Mouse (Mus musculus): ENCODE results near the gene Olfr1412.

Gene Olfr1412

DNA sequence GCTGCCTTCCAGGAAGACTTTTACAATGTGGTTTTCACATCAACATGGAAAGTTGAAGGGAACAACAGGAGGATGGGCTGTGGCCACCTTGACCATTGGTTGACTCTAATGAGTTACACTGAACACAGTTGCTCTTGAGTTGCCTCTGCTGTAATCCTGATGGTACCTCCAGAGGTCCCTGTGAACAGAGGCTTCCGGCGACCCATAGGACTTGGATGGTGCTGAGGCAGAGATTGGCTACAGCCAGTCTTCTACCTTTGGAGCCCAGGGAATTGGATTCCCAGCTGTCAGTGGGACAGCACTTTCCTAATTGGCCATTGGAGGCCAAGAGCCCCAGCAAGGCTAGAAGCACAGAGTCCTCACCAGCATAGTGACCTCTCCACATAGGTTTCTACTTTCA, at the start of gene Olfr1412:
Olfr1412 (plus strand) TSS at position 301 of the 400 bp plus-strand sequence.
- no peak for DNase-seq (ENCODE audit: low spot score)

DNA sequence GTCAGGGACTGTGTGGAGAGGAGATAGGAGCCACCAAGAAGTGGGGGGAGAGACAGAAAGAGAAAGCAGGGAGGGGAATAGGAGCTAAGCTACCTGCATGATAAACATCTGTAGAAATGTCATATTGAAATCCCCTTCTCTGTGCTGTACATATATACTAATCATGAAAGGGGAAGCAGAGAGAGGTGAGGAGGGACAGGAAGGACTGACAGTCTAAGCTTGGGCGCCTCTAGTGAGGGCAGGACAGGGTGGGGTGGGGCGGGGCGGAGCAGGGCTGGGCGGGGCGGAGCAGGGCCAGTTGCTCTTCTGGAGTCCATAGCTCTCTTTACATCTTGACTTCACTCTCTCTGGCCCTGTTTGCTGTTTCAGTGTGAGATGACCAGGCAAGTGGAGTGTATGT, 48.6 kb upstream of the Olfr1412 start:
- no peak for DNase-seq (ENCODE audit: low spot score)

DNA sequence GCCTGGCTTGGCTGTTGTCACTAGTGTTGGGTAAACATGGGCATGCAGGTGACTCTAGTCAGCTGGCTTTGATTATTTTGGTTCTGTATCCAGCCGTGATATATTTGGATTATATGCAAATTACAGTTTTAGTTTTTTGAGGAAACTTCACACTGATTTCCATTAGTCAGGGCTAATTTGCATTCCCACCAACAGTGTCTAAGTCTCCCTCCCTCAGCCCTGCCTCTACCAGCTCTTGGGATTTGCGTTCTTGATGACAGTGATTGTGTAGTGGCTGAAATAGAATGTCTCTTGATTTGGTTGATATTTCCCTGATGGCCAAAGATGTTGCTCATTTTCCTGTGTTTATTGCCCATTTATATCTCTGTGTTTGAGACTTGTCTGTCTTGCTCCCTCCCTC, 46.5 kb upstream of the Olfr1412 start:
- no peak for DNase-seq (ENCODE audit: low spot score)

DNA sequence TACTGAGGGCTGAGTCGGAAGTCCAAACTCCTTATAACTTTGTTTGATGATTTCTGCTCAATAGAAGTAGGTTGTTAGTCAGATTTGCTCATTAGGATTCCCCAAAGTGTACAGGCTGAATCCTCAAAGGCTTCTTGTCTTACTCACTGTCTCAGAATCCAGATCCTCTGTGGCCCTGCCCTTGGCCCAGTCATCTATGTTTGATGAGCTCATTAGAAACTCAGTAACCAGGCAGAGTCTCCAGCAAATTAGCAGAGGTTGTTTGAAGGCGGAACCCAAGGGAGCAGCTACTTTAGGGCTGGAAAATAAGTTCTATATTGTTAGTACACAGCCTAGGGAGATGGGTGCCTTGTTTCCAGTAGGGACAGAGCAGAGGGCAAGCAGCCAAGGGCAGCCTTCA, 39.6 kb upstream of the Olfr1412 start:
- no peak for DNase-seq (ENCODE audit: low spot score)

DNA sequence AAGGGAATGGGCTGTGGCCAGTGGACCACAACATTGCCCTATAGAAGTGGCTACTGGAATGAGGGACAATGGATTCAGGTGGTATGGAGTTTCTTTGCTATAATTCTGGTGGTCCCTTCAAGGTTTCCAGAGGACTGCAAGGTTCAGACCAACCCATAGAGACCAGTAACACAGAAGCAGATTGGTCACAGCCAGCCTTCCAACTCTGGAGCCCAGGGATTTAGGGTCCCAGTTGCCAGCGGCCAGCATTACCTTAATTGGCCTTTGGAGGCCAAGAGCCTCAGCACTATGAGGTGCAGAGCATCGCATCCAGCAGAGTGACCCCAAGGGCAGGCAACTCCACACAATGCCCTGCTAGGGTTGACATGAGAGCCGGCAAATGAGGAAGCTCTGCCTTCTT, 14.6 kb upstream of the Olfr1412 start, which contains the start of gene Olfr1413:
Olfr1413 (plus strand) TSS at position 301 of the 400 bp plus-strand sequence.
- no peak for DNase-seq (ENCODE audit: low spot score)

DNA sequence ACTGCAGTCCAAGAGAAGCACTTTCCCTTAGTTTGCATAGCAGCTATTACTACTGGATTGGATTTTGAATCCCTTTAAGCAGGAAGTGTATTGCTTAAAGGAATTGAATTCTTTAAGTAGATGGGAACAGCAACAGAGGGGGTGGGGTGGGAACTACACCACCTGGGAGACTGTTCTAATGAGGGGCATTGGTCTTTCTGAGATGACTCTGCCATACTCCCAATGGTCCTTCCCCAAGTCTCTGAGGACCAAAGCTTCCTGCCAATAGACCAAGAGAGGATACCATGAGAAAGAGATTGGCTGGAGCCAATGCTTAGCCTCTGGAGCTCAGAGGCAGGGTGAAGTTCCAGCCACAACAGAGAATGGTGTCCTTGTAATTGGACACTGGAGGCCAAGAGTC, 8.5 kb downstream of the Olfr1412 start, which contains the start of gene Olfr1411:
Olfr1411 (plus strand) TSS at position 301 of the 400 bp plus-strand sequence.
- DNase-seq (ENCODE audit: low spot score) = no peak

DNA sequence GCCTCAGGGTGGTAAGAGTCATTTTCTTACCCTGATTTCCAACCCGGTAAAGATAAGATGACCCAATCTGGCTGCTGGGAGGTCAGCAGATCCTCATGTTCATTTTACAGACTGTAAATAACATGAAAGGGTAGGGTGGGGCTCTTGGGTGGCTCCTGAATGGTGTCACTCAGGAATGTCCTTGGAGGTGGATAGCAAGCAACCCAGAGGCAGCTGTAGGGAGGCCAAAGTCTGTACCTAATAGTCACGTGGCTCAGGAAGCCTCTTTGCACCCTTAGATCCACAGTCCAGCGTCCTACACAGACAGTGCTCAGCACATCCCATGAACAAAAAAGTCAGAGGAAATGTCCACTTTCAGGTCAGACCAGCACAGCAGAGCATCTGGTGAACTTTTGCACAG, 10.4 kb downstream of the Olfr1412 start:
- DNase-seq (ENCODE audit: low spot score) = no peak

DNA sequence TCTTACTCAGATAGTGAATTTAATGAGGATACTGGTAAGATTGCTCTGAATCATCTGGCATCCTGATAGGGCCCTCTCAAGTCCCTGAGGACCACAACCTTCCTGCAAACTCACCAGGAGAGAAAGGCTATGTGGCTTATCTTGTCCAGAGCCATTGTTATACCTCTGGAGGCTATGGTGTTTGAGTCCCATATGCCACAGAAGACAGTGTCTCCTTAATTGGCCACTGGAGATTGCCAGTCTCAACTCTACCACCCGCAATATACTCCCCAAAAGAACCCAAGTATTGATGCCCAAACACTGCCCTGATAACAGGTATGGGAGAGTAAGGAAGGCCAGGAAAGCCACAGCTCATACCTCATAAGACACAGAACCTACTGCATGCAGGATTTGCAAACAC, 19.9 kb downstream of the Olfr1412 start, which contains the start of gene Olfr1410:
Olfr1410 (plus strand) TSS at position 301 of the 400 bp plus-strand sequence.
- DNase-seq (ENCODE audit: low spot score) = no peak

DNA sequence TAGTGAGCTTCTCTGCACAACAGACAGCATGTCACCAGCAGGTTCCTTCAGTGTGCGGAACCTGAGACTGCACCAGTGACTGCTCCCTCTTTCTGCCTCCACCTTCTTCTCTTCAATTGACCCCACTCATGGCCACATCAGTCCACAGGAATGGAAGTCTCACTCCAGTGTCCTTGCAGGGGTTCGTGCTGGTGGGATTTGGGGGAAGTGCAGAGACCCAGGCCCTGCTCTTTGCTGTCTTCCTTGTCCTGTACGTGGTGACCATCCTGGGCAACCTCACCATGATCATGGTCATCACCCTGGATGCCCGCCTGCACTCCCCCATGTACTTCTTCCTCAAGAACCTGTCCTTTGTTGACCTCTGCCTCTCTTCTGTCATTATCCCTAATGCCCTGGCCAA, 22.1 kb downstream of the Olfr1412 start:
- no peak for DNase-seq (ENCODE audit: low spot score)

DNA sequence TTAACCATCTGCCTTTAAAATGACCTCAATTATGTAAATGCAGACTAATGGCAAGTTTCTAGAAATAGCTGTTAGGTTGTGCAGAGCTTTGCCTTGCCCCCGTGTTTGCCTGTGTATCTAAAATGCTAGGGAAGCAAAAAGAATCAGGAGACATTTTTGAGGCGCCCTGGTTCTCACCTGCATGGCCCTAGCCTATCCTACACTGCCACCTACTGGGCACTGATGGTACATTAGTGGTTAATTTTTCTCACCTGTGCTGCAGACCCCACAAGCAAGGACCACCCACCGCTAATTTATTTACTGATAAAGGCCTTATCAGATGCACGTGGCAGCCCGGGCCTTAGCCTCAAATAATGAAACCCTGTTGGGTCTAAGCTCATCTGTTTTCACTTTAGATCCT, 25.4 kb downstream of the Olfr1412 start:
- peak; percentile 56 for DNase-seq (ENCODE audit: low spot score)

DNA sequence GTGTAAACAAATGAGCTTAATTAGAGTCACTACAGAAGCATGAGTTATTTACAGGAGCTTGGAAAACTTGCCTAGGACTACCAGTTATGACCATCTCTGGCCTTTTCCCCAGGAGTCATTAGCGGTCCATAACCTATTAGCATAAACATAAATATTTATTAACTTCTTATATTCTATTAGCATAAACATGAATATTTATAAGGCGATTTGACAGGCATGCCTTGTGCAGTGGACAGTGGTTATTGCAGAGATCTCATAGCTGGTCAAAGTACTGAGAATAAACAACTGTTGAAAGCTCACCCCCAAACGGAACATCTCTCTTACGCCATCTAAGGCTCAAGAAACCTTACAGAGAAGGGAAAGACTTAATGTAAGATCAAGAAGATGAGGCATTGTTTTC, 27.6 kb downstream of the Olfr1412 start:
- no peak for DNase-seq (ENCODE audit: low spot score)

DNA sequence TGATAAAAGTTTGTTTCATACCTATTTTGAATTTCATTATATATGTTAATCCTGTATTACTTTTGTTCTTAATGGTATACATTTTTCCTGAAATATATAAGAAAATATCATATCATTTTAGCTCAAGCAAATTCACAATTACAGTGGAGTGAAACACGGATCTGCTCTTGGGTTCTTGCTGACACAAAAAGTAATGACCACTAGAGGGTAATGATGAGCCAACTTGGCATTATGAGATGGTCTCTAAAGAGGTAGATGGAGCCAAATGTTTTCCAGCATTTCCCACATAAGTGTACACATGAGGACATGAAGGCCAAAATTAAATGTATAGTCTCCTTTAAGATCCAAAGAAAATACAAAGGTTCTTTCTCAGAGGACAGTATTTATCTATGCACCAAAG, 28.9 kb downstream of the Olfr1412 start:
- DNase-seq (ENCODE audit: low spot score) = peak; percentile 63

DNA sequence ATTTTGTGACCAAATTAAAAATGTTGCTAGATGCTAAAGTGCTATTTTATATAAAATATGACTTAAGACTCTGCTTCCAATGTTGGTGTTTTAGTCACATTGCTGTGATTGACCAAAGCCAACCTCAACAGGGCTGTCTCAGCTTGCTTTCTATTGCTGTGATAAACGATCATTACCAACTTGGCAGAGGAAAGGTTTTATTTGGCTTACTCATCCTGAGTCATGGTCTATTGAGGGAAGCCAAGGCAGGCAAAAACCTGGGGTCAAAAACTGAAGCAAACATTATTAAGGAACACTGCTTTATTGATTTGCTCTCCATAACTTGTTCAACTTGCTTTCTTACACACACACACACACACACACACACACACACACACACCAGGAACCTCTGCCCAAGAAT, 30.5 kb downstream of the Olfr1412 start:
- no peak for DNase-seq (ENCODE audit: low spot score)

DNA sequence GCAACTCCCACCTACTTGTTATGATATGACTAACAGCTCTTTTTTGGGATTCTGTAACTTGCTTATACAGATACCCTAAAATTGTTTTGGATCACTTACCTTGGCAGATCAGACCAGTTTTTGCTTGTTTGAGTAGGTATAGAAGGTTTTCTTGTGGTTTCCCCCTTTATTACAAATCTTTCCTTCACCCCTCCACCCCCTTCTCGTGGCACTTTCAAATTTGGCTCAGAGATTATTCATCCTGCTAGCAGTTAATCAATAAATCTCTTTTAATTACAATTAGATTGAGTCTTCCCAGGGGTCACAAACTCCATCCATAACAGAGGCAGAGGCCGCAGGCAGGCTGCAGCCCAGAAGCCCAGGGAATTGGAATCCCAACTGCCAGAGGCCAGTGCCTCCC, 31.9 kb downstream of the Olfr1412 start, which contains the start of gene Olfr12:
Olfr12 (plus strand) TSS at position 301 of the 400 bp plus-strand sequence.
- DNase-seq (ENCODE audit: low spot score) = no peak

DNA sequence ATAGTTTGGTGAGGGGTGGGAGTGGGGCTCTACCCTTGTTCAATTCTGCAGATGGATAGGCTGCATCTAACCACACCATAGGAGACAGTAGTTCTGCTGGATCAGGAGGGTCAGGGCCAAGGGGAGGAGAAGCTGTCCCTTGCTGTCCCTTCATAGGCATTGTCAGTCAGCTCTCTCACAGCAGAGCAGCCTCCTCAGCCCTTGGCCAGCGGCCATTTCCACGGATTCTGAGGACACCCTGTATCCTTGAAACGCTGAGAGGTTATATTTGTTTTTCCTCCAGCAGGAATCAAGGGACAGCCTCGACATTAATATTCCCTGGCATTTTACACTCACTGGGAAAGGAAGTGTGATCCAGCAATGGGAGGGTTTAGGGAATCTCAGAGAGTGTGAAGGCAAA, 32.8 kb downstream of the Olfr1412 start:
- DNase-seq (ENCODE audit: low spot score) = no peak

DNA sequence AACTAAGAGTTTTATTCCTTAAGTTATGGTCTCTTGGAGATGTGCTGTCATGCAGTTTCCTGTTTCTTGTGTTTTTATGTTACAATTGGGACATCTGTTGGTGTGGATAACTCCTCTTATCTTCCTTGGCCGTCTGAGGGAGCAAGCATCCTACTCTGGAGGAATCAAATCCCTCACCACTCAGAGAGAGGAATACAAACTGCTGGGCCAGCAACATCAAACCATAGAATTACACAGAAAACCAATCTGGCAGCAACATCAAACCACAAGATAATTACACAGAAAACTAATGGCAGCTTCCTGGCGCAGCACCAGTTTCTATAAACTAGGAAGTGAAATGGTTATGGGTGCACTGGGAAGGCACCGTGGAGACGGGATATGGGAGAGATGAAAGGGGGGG, 42.6 kb downstream of the Olfr1412 start:
- DNase-seq (ENCODE audit: low spot score) = peak; percentile 15

DNA sequence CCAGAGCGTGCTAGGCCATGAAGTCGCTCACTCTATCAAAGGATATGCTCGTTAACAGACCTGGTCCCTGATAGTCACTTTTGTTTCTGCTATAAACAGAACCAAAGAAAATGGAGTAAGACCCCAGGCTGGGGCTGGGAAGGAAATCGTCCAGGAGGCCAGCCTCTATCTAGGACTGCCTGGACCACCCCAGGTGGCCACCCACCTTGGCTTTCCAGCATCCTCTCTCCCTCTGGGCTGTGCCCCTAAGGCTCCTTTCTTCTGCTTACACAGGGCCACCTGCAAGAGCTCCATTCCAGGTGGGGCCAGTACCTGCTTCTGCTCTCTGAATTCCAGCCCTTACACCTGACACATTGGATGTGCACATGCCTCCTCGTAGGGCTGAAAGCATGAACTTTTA, 46.6 kb downstream of the Olfr1412 start:
- no peak for DNase-seq (ENCODE audit: low spot score)

DNA sequence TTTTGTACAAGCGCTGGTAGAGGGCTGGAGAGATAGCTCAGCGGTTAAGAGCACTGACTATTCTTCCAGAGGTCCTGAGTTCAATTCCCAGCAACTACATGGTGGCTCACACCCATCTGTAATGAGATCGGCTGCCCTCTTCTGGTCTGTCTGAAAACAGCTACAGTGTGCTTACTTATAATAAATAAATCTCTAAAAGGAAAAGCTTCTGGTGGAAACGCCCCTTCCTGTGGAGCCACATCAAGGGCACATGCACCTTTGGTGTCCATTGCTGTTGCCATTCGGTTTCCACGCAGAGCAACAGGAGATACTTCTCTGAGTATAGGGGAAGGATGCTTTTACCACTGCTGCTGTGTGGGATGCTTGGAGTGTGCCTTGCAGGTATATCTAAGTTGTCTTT, 47.4 kb downstream of the Olfr1412 start:
- DNase-seq (ENCODE audit: low spot score) = no peak

DNA sequence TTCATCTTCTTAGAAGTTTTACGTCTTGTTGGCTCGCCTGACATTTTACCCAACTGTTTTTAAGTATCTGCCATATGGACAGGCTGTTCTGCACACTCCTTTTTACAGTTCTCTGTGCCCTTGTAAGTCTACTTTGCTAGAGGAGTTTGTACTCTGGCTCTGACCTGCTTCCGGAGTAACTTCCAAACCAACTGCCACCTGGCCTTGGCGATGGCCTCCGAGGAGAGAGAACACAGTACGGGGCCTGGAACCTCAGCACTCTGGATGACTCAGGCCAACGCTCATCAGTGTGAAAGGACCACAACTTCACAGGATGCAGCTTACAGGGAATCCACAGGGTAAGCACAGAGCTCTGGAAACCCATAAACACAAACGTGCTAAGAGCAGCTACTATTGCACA, 48.1 kb downstream of the Olfr1412 start:
- no peak for DNase-seq (ENCODE audit: low spot score)

DNA sequence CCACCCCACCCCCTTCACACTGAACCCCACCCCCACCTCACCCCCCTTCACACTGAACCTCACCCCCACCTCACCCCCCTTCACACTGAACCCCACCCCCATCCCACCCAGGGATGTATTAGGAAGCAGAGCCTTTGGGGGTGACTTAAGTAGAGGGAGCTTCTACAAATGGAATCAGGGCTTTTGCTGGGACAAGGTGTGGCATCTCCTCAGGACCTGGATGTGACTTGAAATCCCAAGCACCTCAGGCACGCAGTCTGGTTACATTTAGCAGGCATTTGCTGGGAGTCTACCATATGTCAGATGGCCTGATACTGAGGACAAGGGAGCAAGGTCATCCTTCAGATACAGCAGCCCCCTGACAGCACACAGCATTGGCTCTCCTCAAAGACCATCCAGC, 49.0 kb downstream of the Olfr1412 start:
- DNase-seq (ENCODE audit: low spot score) = no peak

DNA sequence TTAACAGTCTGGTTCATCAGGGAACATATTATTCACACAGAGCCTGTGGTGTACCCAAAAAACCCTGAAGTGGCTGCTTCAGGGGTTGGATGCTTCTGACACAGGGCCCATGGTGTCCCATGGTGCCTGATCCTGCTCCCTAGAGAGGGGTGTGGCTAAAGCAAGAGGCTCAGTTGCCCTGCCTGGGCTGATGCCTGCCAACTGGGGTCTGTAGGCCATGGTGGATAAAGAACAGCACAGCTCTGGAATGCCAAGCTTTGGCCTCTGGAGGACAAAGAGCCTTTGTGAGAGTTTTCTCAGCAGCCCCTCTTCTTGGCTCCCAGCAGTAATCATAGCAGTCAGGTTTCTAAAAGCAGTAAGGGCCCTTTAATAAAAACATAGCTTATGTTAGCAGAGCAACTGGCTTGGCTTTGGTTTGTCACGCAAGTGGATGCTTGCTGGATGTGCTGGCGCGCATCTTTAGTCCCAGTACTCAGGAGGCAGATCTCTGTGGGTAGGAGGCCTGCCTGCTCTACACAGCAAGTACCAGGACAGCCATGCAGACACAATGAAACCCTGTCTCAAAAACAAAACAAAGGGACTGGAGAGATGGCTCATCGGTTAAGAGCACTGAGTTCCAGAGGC, 49.5 kb downstream of the Olfr1412 start:
- peak; percentile 29 for DNase-seq (ENCODE audit: low spot score)

DNA sequence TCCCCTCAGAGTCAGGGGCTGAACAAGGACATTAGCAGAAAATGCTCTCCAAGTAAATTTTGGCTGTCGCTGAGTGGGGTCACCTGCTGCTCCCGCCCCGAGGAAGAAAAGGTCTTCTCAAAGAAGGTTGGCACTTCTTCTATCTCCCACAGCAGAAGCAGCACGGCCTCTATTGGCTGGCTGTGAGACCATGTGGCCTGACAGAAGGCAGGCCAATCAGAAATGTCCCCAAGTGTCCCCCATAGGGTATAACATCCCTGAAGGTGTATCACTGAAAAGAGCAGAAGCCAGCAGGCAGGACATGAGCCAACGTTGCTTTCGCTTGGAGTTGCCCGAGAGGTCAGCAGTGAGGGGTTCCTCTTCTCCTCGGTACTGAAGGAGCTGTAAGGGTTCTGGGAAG, 50.4 kb downstream of the Olfr1412 start:
- no peak for DNase-seq (ENCODE audit: low spot score)

DNA sequence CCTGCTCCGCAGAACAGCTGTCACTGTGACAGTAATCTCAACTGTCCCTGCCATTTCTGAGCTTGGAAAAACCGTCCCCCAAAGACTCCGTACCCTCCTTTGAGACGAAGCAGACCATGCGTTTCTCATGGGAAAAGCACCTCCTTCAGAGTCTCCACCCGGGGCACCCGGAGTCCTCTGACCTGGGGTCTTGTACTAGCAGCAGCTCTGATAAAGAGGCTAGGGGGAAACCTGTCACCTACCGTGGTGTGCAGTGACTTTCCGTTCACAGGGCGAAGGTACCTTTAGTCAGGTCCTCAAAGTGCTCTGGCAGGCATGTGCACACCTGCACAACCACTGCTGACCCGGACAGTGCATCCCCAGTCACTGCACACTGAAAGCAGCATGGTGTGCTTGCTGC, 51.1 kb downstream of the Olfr1412 start:
- DNase-seq (ENCODE audit: low spot score) = no peak

DNA sequence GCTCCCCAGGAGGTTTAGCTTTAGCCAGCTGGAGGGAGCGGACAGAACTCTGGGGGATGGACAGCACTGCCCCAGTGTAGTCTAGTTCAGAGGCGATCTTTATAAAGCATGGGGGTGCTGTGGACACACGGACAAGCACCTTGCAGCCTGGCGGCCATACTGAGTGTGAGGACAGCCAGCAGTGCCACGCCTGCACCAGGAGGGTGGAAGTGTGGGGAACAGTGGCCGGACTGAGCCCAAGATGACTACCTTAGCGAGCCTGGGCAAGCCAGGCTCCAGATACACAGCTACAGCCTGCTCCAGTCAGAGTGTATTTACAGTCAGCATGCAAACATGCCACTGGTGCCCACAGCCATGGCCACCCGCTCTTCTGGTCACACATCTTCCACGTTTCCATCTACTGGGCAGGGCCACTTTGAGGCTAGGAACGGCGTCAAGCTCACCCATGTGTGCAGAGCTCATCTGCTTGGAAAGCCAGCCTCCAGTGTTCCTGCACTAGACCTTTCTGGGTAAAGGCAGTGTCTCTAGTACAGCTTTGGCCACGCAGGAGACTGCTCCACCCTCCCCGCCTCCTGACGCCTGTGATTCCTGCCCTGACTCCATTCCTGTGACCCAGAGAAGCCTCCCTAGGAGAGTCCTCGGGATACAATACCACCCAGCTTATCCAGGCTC, 52.1 kb downstream of the Olfr1412 start:
- DNase-seq (ENCODE audit: low spot score) = no peak

All from MN1 (cell line).